Mouse (Mus musculus) liver, embryonic 13.5 days (tissue): ENCODE measurements at regions not wholly inside any gene's neighbourhood (a gene's known extent, or its start where the extent isn't known, plus 50 kb on each side); places are given as distances from the start of the nearest gene placed in this dataset.

Source experiments
- ATAC-seq: fragments of 200-750 bp; cut with Nextera tagmentation; 2 replicates; pipeline ENCODE4 v1.8.0; 2017; ENCODE audit warnings: low read depth, mild to moderate bottlenecking, moderate number of reproducible peaks, moderate library complexity
- DNase-seq: peaks from one replicate; pipeline ENCODE4 v3.0.0; 2022
- H3K27ac ChIP-seq: fragments of 300-500 bp; sonication (generic); 2 replicates; pipeline ENCODE4 v1.5.1; 2015; ENCODE audit warnings: moderate library complexity, mild to moderate bottlenecking, inconsistent platforms
- H3K27me3 ChIP-seq: fragments of 300-500 bp; sonication (generic); 2 replicates; pipeline ENCODE4 v1.6.1; 2015; ENCODE audit warnings: mild to moderate bottlenecking, inconsistent platforms
- H3K36me3 ChIP-seq: fragments of 300-500 bp; sonication (generic); 2 replicates; pipeline ENCODE4 v1.6.1; 2015; ENCODE audit warnings: mild to moderate bottlenecking, inconsistent platforms
- H3K4me1 ChIP-seq: fragments of 300-500 bp; sonication (generic); replicated peaks from 2 replicates; pipeline ENCODE4 v1.6.1; 2015; ENCODE audit warnings: inconsistent platforms
- H3K4me2 ChIP-seq: fragments of 300-500 bp; sonication (generic); 2 replicates; pipeline ENCODE4 v1.6.1; 2015; ENCODE audit warnings: inconsistent platforms, mild to moderate bottlenecking, moderate library complexity
- H3K4me3 ChIP-seq: fragments of 300-500 bp; sonication (generic); replicated peaks from 2 replicates; pipeline ENCODE4 v1.5.1; 2015; ENCODE audit warnings: mild to moderate bottlenecking, inconsistent platforms
- H3K9ac ChIP-seq: fragments of 300-500 bp; sonication (generic); 2 replicates; pipeline ENCODE4 v1.6.1; 2015; ENCODE audit warnings: mild to moderate bottlenecking, inconsistent platforms
- H3K9me3 ChIP-seq: fragments of 300-500 bp; sonication (generic); replicated peaks from 2 replicates; pipeline ENCODE4 v1.6.1; 2016; ENCODE audit warnings: inconsistent platforms
- WGBS: fragments of 180-500 bp; shearing (Covaris S2); methylation state at CpG from one replicate; pipeline ENCODE4 v1.1.7; 2015; ENCODE audit not compliant: insufficient replicate concordance; 5-methylcytosine and 5-hydroxymethylcytosine counted together

- no peaks in the 10 kb centered on the region for H3K27me3 ChIP-seq
- no peaks in the 10 kb centered on the region for H3K36me3 ChIP-seq
- no peak for ATAC-seq
- 21% methylated on average over 6 of the region's 6 CpGs for WGBS
- H3K4me3 ChIP-seq: no peak overlapping the region
- DNase-seq: no peak
- no peaks in the 10 kb centered on the region for H3K9me3 ChIP-seq
- no peaks in the 10 kb centered on the region for H3K4me1 ChIP-seq
- H3K4me2 ChIP-seq: no peak overlapping the region
- H3K9ac ChIP-seq: no peak overlapping the region
- H3K27ac ChIP-seq: no peak overlapping the region
Observed at GRCm38 (mm10) chr2:11390667-11391334, 163.1 kb downstream of the Pfkfb3 start.

GRCm38 (mm10) chr2:11387623-11388022 lies 166.3 kb downstream of the Pfkfb3 start:
- Histone ChIP-seq H3K4me1 (no peaks in the 10 kb centered on the region), H3K4me3 (no peak overlapping the region), H3K27ac (no peak overlapping the region), H3K36me3 (no peaks in the 10 kb centered on the region), H3K9ac (no peak overlapping the region), H3K27me3 (no peaks in the 10 kb centered on the region), H3K9me3 (no peaks in the 10 kb centered on the region), H3K4me2 (no peak overlapping the region)
- no peak for DNase-seq
- no peak for ATAC-seq
- WGBS: 61% methylated on average over 2 of the region's 2 CpGs

GRCm38 (mm10) chr2:11383815-11384214 lies 170.1 kb downstream of the Pfkfb3 start:
- no peaks in the 10 kb centered on the region for H3K36me3 ChIP-seq
- no peak overlapping the region for H3K9ac ChIP-seq
- H3K4me1 ChIP-seq: no peaks in the 10 kb centered on the region
- H3K4me3 ChIP-seq: no peak overlapping the region
- DNase-seq (no peak), ATAC-seq (no peak)
- 6% methylated on average over 2 of the region's 2 CpGs for WGBS
- H3K27ac ChIP-seq: no peak overlapping the region
- H3K27me3 ChIP-seq: no peaks in the 10 kb centered on the region
- H3K9me3 ChIP-seq: no peaks in the 10 kb centered on the region
- H3K4me2 ChIP-seq: no peak overlapping the region

GRCm38 (mm10) chr2:11377213-11377612 lies 176.7 kb downstream of the Pfkfb3 start:
- Histone ChIP-seq H3K9me3 (no peaks in the 10 kb centered on the region), H3K36me3 (no peaks in the 10 kb centered on the region), H3K27ac (no peak overlapping the region), H3K4me3 (no peak overlapping the region), H3K9ac (no peak overlapping the region), H3K4me1 (0 out of 2 replicates have a peak, but pooled peaks cover 3% of the 10 kb centered on the region), H3K27me3 (no peaks in the 10 kb centered on the region), H3K4me2 (no peak overlapping the region)
- ATAC-seq: no peak
- no peak for DNase-seq
- WGBS: 42% methylated on average over 2 of the region's 2 CpGs

- Histone ChIP-seq H3K27ac (no peak overlapping the region), H3K9me3 (no peaks in the 10 kb centered on the region), H3K4me1 (0 out of 2 replicates have a peak, but pooled peaks cover 3% of the 10 kb centered on the region), H3K4me2 (no peak overlapping the region), H3K9ac (no peak overlapping the region), H3K4me3 (no peak overlapping the region), H3K36me3 (no peaks in the 10 kb centered on the region), H3K27me3 (no peaks in the 10 kb centered on the region)
- WGBS: 60% methylated on average over 10 of the region's 10 CpGs
- DNase-seq: no peak
- no peak for ATAC-seq
Observed at GRCm38 (mm10) chr2:11375726-11376454, 178.0 kb downstream of the Pfkfb3 start.

GRCm38 (mm10) chr2:11375092-11375491 lies 178.8 kb downstream of the Pfkfb3 start:
- no peak for ATAC-seq
- 34% methylated on average over 6 of the region's 6 CpGs for WGBS

GRCm38 (mm10) chr2:11370273-11370672 lies 183.6 kb downstream of the Pfkfb3 start:
- Histone ChIP-seq H3K9me3 (no peaks in the 10 kb centered on the region), H3K27ac (no peak overlapping the region), H3K4me1 (0 out of 2 replicates have a peak, but pooled peaks cover 3% of the 10 kb centered on the region), H3K4me2 (no peak overlapping the region), H3K4me3 (no peak overlapping the region), H3K9ac (no peak overlapping the region), H3K27me3 (no peaks in the 10 kb centered on the region), H3K36me3 (no peaks in the 10 kb centered on the region)
- DNase-seq (no peak), ATAC-seq (no peak)

More at GRCm38 (mm10) chr2:11375092-11375491, 178.8 kb downstream of the Pfkfb3 start:
- Histone ChIP-seq H3K36me3 (no peaks in the 10 kb centered on the region), H3K9me3 (no peaks in the 10 kb centered on the region), H3K27me3 (no peaks in the 10 kb centered on the region), H3K4me2 (no peak overlapping the region), H3K4me1 (0 out of 2 replicates have a peak, but pooled peaks cover 3% of the 10 kb centered on the region), H3K4me3 (no peak overlapping the region), H3K9ac (no peak overlapping the region), H3K27ac (no peak overlapping the region)
- no peak for DNase-seq

GRCm38 (mm10) chr2:11367319-11367718 lies 186.6 kb downstream of the Pfkfb3 start:
- H3K9ac ChIP-seq: no peak overlapping the region
- no peak overlapping the region for H3K27ac ChIP-seq
- no peaks in the 10 kb centered on the region for H3K27me3 ChIP-seq
- no peaks in the 10 kb centered on the region for H3K4me1 ChIP-seq
- no peak for DNase-seq
- H3K36me3 ChIP-seq: no peaks in the 10 kb centered on the region
- H3K9me3 ChIP-seq: no peaks in the 10 kb centered on the region
- no peak for ATAC-seq
- WGBS: 34% methylated on average over 2 of the region's 2 CpGs
- no peak overlapping the region for H3K4me2 ChIP-seq
- H3K4me3 ChIP-seq: no peak overlapping the region

GRCm38 (mm10) chr2:11365815-11366214 lies 188.1 kb downstream of the Pfkfb3 start:
- Histone ChIP-seq H3K36me3 (no peaks in the 10 kb centered on the region), H3K4me1 (no peaks in the 10 kb centered on the region), H3K4me2 (no peak overlapping the region), H3K27me3 (no peaks in the 10 kb centered on the region), H3K9me3 (no peaks in the 10 kb centered on the region), H3K4me3 (no peak overlapping the region), H3K27ac (no peak overlapping the region), H3K9ac (no peak overlapping the region)
- ATAC-seq: no peak
- no peak for DNase-seq
- 62% methylated on average over 3 of the region's 3 CpGs for WGBS

- Histone ChIP-seq H3K4me2 (no peak overlapping the region), H3K9ac (no peak overlapping the region), H3K4me3 (no peak overlapping the region), H3K27me3 (no peaks in the 10 kb centered on the region), H3K36me3 (no peaks in the 10 kb centered on the region), H3K27ac (no peak overlapping the region), H3K9me3 (no peaks in the 10 kb centered on the region), H3K4me1 (no peaks in the 10 kb centered on the region)
- 66% methylated on average over 4 of the region's 4 CpGs for WGBS
- DNase-seq (no peak), ATAC-seq (no peak)
Observed at GRCm38 (mm10) chr2:11365371-11365770, 188.5 kb downstream of the Pfkfb3 start.

GRCm38 (mm10) chr2:11364111-11364510 lies 189.8 kb downstream of the Pfkfb3 start:
- DNase-seq (no peak), ATAC-seq (no peak)
- no peak overlapping the region for H3K4me2 ChIP-seq
- no peak overlapping the region for H3K4me3 ChIP-seq
- WGBS: 57% methylated on average over 2 of the region's 2 CpGs
- no peak overlapping the region for H3K27ac ChIP-seq
- H3K9ac ChIP-seq: no peak overlapping the region
- no peaks in the 10 kb centered on the region for H3K4me1 ChIP-seq
- H3K27me3 ChIP-seq: no peaks in the 10 kb centered on the region
- no peaks in the 10 kb centered on the region for H3K9me3 ChIP-seq
- H3K36me3 ChIP-seq: no peaks in the 10 kb centered on the region

GRCm38 (mm10) chr2:11363061-11363464 lies 190.8 kb downstream of the Pfkfb3 start:
- Histone ChIP-seq H3K4me2 (no peak overlapping the region), H3K4me1 (no peaks in the 10 kb centered on the region), H3K27me3 (no peaks in the 10 kb centered on the region), H3K36me3 (no peaks in the 10 kb centered on the region), H3K4me3 (no peak overlapping the region), H3K27ac (no peak overlapping the region), H3K9ac (no peak overlapping the region), H3K9me3 (no peaks in the 10 kb centered on the region)
- 62% methylated on average over 5 of the region's 5 CpGs for WGBS
- no peak for DNase-seq
- ATAC-seq: no peak
